Mouse (Mus musculus): ENCODE results near the gene Adipor2.

DNA sequence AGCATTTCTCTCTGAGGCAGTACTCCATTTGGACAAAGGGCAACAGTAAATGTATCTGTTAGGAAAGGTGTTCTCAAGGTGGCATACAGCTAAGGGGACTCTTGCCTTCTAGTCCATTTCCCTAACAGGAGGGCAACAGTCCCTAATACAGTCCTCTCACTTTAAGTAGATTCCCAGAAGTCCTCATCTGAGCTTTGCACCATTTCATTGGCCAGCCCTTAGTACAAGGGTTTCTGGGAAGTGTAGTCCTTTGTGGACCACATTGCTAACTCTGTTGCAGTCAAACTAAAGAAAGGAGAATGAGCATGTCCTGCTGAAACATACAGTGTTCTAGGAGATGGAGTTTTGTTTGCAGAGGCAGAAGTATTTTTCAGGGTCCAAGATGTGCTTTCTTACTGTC, 76.1 kb downstream of the Adipor2 start:
- TF ChIP-seq CTCF (IDR thresholded peaks at IDR 0.05; ENCODE audit: borderline replicate concordance, extremely low read depth, insufficient read depth, insufficient read length) (no peak), POLR2A (IDR thresholded peaks at IDR 0.05; ENCODE audit: borderline replicate concordance, extremely low read depth, insufficient read depth, insufficient read length, poor library complexity, severe bottlenecking) (no peak)
